Mouse (Mus musculus) ZHBTc4 (cell line): ENCODE measurements around the gene Patl1.
"Not testable (repeated sequence)": the region's sequence is repeated elsewhere in the genome, so short reads cannot be mapped to it uniquely, and the experiment has no call there.

ENCODE experiments used
- DNase-seq: peaks from one replicate; pipeline ENCODE4 v3.0.0-alpha.2; 2011; ENCODE audit warnings: low read depth, low spot score

The Patl1 gene

DNA sequence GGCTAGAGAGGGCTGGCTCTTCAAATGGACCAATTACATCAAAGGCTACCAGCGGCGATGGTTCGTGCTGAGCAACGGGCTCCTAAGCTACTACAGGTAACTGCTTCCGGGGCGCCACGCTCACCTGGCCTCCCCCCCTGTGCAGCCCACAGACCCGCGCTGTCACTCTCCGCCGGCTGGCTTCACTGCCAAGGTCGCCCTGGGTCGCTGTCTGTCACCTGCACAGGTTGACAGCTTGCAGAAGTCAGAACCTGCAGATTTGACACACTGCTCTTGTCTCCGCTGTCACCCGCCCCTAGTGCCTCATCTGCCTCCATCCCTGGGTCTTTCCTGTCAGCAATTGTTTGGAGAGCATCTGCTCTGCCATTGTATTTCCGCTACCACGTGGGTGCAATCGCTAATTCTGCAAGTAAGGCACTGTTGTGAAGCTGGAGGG, 54.0 kb downstream of the Patl1 start:
- peak; percentile 64 for DNase-seq

DNA sequence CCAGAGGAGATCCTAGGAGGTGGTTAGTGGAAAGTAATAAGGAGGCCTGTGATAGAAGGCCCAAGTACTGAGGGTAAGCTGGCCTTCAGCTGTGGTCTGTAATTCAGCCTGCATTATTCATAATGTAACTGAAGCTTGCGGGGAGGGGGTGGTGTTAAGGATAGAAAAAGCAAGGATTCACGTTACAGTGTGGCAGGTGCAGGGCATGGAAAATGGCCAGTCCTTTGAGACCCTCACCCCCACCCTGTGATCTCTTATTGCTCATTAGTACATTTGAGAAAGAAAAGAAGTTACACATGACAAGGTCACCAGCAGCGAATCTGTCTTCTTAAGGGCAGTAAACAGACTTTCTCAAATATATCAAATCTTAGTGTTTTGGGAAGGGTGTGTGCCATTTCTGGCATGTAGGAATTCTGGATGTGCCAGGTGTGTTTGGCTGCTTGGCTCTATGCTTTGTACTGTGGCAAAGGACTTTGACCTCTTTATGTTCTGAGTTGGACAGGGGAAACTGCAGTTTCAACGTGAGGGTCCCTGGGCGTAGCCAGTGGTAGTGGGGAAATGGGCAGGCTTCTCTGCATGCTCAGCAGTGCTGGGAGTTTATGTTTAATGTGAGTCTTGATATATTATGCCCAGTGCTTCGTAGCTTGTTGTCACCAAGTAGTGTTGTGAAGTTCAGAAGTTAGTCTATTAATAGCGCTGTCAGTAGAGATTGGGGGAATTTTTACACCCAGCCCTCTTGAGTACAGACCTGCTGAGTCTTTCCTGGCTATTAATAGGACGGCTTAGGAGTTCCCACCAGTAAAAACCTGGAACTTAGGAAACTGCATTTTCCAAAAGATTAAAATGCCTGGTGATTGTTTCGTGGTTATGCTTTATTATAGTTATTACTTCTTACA, 57.2 kb downstream of the Patl1 start:
- DNase-seq, result no peak

DNA sequence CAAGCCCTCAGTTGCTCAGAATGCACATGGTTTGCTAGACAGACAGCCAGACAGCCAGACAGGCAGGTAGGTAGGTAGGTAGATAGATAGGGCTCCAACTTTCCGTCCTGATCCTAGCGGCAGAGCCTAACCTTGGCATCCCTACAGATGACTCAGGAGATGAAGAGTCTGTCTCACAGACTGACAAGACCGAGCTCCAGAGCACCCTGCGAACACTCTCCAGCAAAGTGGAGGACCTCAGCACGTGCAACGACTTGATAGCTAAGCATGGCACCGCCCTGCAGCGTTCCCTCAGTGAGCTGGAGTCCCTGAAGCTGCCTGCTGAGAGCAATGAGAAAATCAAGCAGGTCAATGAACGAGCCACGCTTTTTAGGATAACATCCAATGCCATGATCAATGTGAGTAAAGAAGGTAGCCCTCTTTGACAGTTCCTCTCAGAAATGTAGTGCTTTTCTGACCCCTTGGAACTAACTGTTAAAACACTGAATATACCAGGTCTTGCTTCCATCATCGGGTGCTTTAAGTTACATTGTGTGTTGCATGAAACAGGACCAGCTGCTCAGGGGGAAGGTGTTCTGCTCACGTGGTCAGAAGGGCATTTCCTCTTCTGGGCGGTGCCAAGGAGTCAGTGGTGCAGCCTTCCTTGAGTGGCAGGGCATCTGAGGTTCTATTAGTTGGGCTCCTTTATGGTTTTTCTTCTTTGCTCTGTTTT, 61.5 kb downstream of the Patl1 start:
- no peak for DNase-seq

DNA sequence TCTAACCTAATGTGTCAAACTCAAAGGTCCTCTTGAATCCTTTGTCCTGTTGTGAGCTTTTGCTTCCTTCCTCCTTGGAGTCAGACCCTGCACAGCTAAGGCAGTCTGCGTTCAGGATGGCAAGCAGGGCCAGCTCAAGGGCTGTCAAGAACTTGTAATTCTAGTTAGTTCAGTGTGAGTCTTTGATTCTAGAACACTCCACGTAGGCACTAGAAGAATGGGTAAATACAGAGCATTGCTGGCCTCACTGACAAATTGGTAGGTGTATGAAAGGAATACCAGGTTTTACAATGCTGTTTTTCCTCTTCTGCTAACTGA, 62.0 kb downstream of the Patl1 start:
- no peak for DNase-seq

DNA sequence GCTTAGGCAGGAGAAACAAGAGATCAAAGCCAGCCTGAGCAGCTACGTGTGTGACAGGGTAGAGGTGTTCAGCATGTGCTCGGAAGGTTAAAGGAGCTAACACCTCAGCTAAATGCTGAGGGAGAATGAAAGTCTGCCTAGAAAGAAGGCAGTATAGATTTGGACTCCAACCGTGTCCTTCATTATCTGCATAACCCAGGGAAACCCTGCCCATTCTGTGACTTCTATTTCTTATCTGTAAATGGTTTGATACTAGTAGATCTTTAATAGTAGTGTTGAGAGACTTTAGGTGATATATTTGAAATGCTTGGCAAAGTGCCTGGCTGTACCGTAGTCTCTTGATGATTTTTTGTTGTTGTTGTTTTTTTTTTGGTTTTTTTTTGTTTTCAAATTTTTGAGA, 63.5 kb downstream of the Patl1 start:
- no peak for DNase-seq

DNA sequence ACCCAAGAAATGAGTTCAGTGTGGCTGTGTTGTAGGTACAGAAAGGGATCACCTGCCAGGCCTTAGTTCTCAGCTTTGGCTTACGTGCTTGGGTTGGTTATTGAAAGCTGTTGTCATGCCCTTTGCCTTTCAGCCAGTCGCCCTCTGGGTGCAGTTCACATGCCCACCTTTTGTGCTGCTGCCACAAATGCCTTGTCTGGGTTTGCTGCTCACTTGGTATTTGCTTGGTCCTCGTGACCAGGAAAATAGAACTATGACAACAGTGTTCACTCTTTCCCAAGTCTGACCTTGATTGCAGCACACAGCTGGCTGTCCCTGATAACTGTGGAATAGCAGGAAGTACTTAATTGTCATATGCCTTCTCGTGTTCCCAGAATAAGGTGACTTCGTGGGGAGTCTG, 65.2 kb downstream of the Patl1 start:
- DNase-seq, result no peak

DNA sequence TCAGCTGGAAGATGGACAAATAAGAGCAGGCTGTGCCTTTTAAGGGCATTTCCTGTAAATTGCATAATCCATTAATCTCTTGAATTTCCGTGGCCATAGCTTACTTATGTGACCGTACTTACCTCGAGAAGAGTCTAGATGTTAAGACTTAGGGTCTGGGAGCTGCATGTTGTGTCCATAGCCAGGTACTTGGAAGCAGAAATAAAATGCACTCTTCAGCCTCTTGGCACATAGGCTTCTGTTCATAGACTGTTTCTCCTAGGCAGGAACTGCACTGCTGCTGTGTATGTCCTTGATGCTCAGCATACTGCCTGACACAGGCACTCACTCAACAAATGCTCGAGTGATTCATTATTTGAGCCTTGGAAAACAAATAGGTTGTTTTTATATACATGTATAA, 68.3 kb downstream of the Patl1 start:
- no peak for DNase-seq

DNA sequence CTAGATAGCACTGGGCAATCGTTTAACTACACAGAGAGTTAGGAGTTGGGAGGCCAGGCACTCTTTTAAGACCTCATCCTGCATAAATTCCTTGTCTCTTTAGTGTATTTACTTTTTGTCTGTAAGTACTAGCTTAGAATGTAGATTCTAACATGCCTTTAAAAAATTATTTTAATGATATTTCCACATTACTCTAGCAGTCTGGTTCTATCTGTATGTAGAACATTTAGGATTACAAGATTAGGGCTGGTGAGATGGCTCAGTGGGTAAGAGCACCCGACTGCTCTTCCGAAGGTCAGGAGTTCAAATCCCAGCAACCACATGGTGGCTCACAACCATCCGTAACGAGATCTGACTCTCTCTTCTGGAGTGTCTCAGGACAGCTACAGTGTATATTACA, 72.4 kb downstream of the Patl1 start:
- DNase-seq, result not testable (repeated sequence)

DNA sequence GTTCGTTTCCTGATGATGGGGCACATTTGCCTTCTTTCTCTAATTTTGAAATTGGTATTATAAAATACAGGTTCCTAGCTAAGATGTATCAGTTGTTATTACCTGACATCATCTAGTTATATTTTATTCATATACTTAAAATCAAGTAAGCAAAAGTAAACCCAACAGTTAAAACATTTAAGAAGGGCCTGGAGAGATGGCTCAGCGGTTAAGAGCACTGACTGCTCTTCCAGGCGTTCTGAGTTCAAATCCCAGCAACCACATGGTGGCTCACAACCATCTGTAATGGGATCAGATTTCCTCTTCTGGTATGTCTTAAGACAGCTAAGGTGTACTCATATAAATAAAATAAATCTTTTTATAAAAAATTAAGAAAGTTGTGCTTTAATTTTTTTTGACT, 75.6 kb downstream of the Patl1 start:
- no peak for DNase-seq

DNA sequence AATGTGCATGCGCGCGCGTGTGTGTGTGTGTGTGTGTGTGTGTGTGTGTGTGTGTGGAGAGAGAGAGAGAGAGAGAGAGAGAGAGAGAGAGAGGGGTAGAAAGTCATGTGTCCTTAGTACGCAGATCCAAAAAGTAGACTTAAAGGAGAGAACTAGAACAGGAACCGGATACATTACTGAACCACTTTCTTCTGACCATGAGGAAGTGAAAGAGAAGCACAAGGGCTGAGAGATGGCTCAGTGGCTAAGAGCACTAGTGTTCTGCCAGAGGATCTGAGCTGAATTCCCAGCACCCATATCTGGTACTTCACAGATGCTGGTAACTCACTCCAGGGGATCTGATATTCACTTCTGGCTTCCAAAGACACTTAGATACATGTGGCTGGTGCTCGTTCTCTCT, 77.1 kb downstream of the Patl1 start:
- DNase-seq, result no peak

DNA sequence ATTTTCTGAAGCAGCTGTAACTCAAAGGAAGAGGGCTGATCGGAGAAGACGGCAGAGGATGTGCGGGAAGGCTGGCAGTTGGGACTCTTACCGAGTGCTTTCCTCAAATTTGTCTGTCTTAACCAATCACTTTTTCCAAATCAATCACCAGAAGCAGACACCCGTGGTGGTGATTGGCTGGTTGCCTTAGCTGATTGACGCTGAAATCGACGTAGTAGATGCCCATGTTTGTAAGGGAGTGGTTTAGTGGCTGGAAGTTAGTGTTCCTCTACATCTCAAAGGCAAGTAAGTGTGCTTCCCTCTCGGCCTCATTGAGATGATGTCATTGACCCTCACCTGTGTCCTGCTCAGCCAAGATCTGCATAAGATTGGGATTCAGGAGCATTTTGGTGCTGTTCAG, 79.8 kb downstream of the Patl1 start:
- peak; percentile 59 for DNase-seq

DNA sequence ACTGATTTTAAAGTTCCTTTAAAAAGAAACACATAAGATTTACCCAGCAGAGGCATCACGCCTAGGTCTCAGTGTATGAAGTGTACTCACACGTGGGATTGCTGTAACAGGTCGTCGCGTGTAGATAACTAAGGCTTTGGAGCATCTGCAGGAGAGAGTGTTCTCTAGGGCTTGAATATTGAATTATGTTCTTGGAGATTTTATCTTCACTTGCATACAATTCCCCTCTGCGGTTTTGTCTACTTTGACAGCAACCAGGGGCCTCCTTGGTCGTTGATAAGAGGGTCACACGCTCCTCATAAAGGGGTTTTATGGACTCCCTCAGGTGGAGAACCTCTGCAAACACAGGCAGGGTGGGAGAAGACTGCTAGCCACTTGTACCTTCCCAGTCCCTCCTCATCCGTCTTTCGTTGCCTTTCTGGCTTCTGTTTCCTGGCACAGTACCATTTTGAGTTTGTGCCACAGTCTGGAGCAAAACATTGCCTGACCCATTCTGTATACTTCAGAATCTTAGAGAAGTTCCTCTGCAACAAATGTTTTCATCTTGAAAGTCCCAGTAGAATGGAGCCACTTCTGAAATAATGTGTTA, 80.3 kb downstream of the Patl1 start:
- no peak for DNase-seq
